Mouse (Mus musculus) stomach, postnatal 0 days (tissue): Measurements from ENCODE around the gene Sema3b.

Source experiments
- CTCF ChIP-seq: IDR thresholded peaks from 2 replicates; pipeline ENCODE4 v1.5.1; 2016; ENCODE audit warnings: antibody characterized with exemption, low read depth, mild to moderate bottlenecking, moderate library complexity
- EP300 ChIP-seq: optimal IDR thresholded peaks from 2 replicates; pipeline ENCODE3; 2016; ENCODE audit warnings: antibody characterized with exemption

- TF ChIP-seq CTCF (no peak; the same call in 1 of the 2 replicates), EP300 (no peak)
Measured at GRCm38 (mm10) chr9:107555031-107555457, 54.0 kb downstream of the Sema3b start.
